Mouse (Mus musculus): ENCODE results near the gene Cnbd2. TPM values are rescaled to one million over a fixed set of nuclear protein-coding genes. Genes with fewer than 3 reads are reported as not detected.
A peak's percentile ranks its signal among the peaks of the same experiment; 100 is the strongest.

The Cnbd2 gene
- polyA plus RNA-seq, 1 experiment from 2014 or later = 2.3 TPM

DNA sequence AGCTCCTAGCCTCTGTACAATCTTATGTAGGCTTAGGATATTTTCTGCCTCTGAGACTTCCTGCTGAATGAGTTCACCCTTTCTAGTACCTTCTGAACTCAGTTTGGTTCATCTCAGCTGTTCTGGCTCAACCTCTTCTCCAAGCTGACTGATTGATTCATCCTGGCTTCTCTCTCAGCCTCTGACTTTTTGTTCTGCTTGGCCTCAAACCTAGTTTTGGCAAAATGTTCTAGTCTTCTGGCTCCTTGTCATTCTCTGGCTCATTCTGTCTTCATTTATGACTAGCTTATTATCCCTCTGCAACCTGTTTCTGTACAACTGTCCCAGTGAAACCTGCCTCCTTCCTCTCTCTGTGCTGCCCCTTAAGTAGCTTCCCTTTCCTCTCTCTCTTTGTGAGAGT, 6.4 kb downstream of the Cnbd2 start:
- no peak for DNase-seq (ENCODE audit: low spot score)
- Histone ChIP-seq H3K9me3 (no peaks in the 10 kb centered on the region), H3K4me1 (peaks cover 1% of the 10 kb centered on the region; the same call in 1 of the 2 replicates), H3K4me3 (no peak overlapping the region), H3K27me3 (ENCODE audit: insufficient read depth, poor library complexity, severe bottlenecking) (no peaks in the 10 kb centered on the region), H3K27ac (no peak overlapping the region), H3K36me3 (peaks cover 13% of the 10 kb centered on the region)

DNA sequence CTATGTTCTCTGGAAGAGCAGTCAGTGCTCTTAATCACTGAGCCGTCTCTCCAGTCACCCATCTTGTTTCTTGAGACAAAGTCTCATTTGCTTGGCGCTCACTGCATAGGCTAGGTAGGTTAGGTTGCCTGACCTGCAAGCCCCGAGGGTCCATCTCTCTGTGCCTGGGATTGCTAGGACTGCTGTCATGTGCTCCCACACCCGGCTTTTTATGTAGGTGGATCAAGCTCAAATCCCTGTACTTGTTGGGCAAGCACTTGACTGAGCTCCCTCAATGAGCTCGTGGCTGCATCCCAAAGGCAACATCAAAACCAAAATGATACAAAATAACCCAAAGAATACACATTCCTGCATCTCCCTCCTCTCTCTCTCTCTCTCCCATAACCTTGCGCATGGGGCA, 9.4 kb downstream of the Cnbd2 start:
- Histone ChIP-seq H3K9me3 (no peaks in the 10 kb centered on the region), H3K36me3 (peaks cover 6% of the 10 kb centered on the region), H3K4me3 (no peak overlapping the region), H3K4me1 (peaks cover 15% of the 10 kb centered on the region), H3K27me3 (ENCODE audit: insufficient read depth, poor library complexity, severe bottlenecking) (no peaks in the 10 kb centered on the region), H3K27ac (no peak overlapping the region)
- whole genome bisulfite sequencing = 85% methylated on average over 6 of the region's 6 CpGs
- DNase-seq (ENCODE audit: low spot score) = no peak

DNA sequence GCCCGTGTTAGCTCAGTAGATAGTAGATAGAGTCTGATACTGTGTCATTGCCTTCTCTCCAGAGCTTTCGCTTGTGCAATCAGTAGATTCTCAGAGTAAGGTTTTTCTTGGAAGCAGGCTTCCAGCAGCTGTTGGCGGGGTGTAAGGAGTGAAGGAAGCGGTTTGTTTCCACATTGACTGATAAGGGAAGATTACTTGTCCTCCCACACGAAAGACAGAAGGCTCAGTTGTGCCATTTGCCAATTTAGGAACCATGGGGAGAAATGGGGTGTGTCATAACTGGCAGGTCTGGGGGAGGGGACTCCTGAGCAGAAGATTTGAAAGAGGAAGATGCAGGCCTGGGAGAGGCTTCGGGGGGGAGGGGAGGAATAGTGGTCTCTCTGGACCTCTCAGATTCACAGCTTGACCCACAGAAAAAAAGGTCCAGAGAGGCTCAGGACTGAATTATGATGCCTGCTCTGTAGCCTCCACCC, 12.1 kb downstream of the Cnbd2 start:
- no peak for DNase-seq (ENCODE audit: low spot score)
- Histone ChIP-seq H3K36me3 (peaks cover 6% of the 10 kb centered on the region), H3K4me1 (peaks cover 15% of the 10 kb centered on the region), H3K27me3 (ENCODE audit: insufficient read depth, poor library complexity, severe bottlenecking) (no peaks in the 10 kb centered on the region), H3K4me3 (peak overlapping the region; percentile 18; the same call in 1 of the 2 replicates), H3K9me3 (no peaks in the 10 kb centered on the region; the same call in 1 of the 2 replicates), H3K27ac (peak overlapping the region; percentile 80)
- 18% methylated on average over 6 of the region's 6 CpGs for WGBS

DNA sequence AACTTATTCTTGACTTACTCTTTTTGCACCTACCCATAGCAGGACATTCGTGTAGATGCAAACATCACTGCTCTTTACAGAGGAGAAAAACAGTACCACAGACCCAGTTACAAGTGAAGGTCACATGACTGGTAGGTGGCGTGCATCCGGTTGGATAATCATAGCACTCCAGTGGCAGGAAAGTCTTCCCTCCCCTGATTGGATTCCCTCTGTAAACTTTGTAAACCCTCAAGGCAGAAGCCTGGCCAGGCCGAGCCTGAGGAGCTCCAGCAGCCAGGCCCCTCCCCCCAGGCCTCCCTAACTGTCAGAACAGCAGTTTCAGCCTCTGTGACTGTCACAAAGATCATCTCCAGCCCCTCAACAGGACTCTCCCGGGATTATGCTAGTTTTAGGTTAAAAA, 12.6 kb downstream of the Cnbd2 start:
- Histone ChIP-seq H3K4me1 (peaks cover 15% of the 10 kb centered on the region), H3K27me3 (ENCODE audit: insufficient read depth, poor library complexity, severe bottlenecking) (no peaks in the 10 kb centered on the region), H3K36me3 (peaks cover 6% of the 10 kb centered on the region), H3K27ac (peak overlapping the region; percentile 80), H3K4me3 (peak overlapping the region; percentile 18; the same call in 1 of the 2 replicates), H3K9me3 (no peaks in the 10 kb centered on the region; the same call in 1 of the 2 replicates)
- 19% methylated on average over 5 of the region's 5 CpGs for WGBS
- DNase-seq (ENCODE audit: low spot score) = peak; percentile 80

DNA sequence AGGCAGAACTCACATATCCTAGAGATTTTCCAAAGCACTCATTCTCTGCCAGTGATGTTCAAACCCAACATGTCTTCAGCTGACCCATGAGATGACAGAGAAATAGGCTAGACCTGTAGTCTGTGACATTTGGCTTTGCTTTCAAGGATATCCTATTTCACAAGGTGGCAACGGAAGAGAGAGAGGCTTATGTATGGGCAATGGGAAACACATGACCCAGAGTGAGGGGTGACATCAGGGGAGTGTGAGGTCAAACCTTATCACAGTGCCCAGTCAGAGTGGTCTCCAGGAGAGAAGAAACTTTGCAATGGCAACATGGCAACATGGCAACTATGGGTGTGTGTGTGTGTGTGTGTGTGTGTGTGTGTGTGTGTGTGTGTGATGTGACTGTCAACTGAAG, 18.6 kb downstream of the Cnbd2 start:
- no peaks in the 10 kb centered on the region; the same call in 1 of the 2 replicates for H3K9me3 ChIP-seq
- DNase-seq (ENCODE audit: low spot score) = no peak
- H3K27me3 ChIP-seq (ENCODE audit: insufficient read depth, poor library complexity, severe bottlenecking) = no peaks in the 10 kb centered on the region
- no peak overlapping the region for H3K27ac ChIP-seq
- no peaks in the 10 kb centered on the region for H3K36me3 ChIP-seq
- WGBS = 76% methylated on average over 1 of the region's 1 CpGs
- H3K4me3 ChIP-seq = no peak overlapping the region
- H3K4me1 ChIP-seq = peaks cover 7% of the 10 kb centered on the region; the same call in 1 of the 2 replicates

DNA sequence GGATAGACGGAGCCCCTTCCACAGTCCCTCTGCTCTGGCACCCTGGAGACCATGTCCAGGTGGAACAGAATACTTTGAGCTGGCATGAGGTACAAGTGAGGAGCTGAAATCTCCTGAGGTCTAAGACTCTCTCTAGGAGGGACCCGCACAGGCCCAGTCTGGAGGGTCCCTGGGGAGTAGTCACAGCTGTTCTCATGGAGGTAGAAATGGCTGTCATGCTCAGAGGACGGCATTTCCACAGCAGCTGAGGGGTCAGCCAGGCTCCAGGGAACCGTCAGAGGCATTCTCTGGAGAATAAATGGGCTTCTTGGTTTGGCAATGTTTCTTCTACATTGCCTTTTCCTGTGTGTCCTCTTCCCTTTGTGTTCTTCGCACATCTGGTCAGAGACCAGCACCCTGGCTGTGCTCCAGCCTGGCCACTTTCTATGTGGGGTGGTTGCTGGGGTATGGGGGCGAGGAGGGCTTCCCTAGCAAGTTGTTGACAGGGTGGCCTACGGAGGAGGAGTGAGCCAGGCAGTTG, 19.4 kb downstream of the Cnbd2 start:
- Histone ChIP-seq H3K4me3 (no peak overlapping the region), H3K4me1 (peaks cover 7% of the 10 kb centered on the region; the same call in 1 of the 2 replicates), H3K27ac (no peak overlapping the region), H3K36me3 (no peaks in the 10 kb centered on the region), H3K27me3 (ENCODE audit: insufficient read depth, poor library complexity, severe bottlenecking) (no peaks in the 10 kb centered on the region), H3K9me3 (no peaks in the 10 kb centered on the region; the same call in 1 of the 2 replicates)
- DNase-seq (ENCODE audit: low spot score) = no peak
- WGBS = 69% methylated on average over 7 of the region's 7 CpGs

DNA sequence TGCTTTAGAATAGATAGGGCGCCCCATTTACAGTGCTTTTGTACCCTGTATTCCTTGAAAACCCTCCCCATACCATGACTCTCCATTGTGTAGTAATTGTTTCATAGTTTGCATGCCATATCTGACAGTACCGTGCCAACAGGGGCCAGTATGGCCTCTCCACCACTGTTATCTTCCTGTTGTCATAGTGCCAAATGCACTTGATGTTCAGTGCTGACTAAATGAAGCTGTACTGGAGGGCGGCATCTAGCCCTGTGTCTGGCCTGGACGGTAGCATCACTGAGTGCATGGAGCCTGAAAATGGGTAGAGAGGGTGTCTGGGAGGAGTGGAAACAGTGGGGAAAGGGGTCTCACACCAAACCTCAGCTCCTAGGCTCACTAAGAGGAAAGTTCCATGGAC, 28.0 kb downstream of the Cnbd2 start:
- Histone ChIP-seq H3K36me3 (no peaks in the 10 kb centered on the region), H3K27ac (no peak overlapping the region), H3K9me3 (no peaks in the 10 kb centered on the region), H3K27me3 (ENCODE audit: insufficient read depth, poor library complexity, severe bottlenecking) (0 out of 2 replicates have a peak, but pooled peaks cover 3% of the 10 kb centered on the region), H3K4me1 (peaks cover 8% of the 10 kb centered on the region), H3K4me3 (no peak overlapping the region)
- no peak for DNase-seq (ENCODE audit: low spot score)
- WGBS = 80% methylated on average over 4 of the region's 4 CpGs

DNA sequence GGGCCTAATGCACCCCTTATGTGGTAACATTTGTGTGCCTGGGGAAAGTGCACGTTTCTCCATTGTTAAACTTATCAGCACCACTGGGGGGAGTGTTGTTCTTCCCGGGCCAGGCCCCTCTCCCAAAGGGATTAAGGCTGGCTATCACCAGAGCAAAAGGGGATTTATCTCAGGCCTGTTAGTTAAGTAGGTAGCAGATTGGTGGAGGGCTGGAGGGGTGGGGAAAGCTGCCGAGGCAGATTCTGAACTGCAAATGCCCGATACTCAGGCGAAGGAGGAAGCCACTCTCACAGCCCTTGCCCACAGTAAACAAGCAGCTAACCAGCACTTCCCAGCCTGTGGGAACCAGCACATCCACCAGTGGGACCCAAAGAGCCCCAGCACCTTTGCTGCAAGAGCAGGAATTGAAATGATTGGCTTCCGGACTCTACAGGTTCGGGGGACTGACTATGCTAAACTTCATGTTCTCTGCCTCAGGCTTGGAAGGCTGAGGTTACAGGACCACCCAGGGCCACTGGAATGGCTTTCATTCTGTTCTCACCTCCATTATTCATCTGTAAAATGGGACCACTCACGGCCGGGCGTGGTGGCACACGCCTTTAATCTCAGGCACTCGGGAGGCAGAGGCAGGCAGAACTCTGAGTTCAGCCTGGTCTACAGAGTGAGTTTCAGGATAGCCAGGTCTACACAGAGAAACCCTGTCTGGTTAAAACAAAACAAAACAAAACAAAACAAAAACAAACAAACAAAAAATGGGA, 32.9 kb downstream of the Cnbd2 start:
- 47% methylated on average over 12 of the region's 12 CpGs for WGBS
- Histone ChIP-seq H3K4me1 (peaks cover 7% of the 10 kb centered on the region), H3K27me3 (ENCODE audit: insufficient read depth, poor library complexity, severe bottlenecking) (0 out of 2 replicates have a peak, but pooled peaks cover 3% of the 10 kb centered on the region), H3K27ac (peak overlapping the region; percentile 56; the same call in 1 of the 2 replicates), H3K4me3 (peak overlapping the region; percentile 12; the same call in 1 of the 2 replicates), H3K36me3 (no peaks in the 10 kb centered on the region), H3K9me3 (no peaks in the 10 kb centered on the region)
- no peak for DNase-seq (ENCODE audit: low spot score)

DNA sequence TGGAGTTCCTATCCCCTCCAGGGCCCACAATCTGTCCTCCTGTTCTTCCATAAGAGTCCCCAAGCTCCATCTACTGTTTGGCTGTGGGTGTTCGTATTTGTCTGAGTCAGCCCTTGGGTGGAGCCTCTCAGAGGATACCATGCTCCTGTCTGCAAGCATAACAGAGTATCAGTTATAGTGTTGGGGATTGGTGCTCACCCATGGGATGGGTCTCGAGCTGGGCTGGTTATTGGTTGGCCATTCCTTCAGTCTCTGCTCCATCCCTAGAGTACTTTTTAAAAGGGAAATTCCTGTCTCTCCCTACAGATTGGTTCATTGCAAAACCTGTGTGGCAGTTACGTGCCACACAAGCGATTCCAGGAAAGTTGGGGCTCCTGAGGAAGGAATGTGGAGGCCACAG, 36.7 kb downstream of the Cnbd2 start:
- H3K9me3 ChIP-seq = no peaks in the 10 kb centered on the region
- H3K4me3 ChIP-seq = no peak overlapping the region
- no peaks in the 10 kb centered on the region for H3K36me3 ChIP-seq
- no peaks in the 10 kb centered on the region for H3K27me3 ChIP-seq (ENCODE audit: insufficient read depth, poor library complexity, severe bottlenecking)
- DNase-seq (ENCODE audit: low spot score) = no peak
- H3K27ac ChIP-seq = no peak overlapping the region
- peaks cover 7% of the 10 kb centered on the region for H3K4me1 ChIP-seq
- WGBS = 72% methylated on average over 4 of the region's 4 CpGs

DNA sequence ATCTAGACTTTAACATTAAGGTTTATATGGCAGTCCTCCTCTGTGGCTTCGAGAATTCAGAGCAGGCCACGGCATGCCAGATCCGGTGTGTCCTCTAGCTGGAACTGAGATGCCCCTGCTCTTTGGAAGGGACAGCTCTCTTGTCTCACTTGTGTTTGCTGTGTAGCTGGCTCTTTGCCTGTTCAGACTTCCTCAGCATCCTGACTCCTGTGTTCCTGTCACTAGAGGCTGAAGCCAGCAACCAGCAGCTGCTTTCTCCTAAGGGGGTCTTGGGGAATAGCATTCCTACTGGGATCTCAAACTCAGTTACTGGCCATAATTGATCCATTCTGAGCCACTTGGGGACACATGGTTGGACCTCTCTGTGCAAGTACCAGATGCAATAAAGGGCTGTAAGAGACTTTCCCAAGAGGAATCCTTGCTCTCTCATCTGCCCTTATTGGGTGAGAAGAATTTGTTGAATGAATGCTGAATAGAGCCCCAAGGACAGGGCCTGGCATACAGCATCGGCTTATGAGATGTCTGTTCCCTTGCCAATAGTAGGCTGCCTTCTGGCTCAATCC, 37.3 kb downstream of the Cnbd2 start:
- H3K27ac ChIP-seq = no peak overlapping the region
- H3K36me3 ChIP-seq = no peaks in the 10 kb centered on the region
- no peak for DNase-seq (ENCODE audit: low spot score)
- peaks cover 7% of the 10 kb centered on the region for H3K4me1 ChIP-seq
- no peak overlapping the region for H3K4me3 ChIP-seq
- WGBS = 81% methylated on average over 4 of the region's 4 CpGs
- no peaks in the 10 kb centered on the region for H3K9me3 ChIP-seq
- H3K27me3 ChIP-seq (ENCODE audit: insufficient read depth, poor library complexity, severe bottlenecking) = no peaks in the 10 kb centered on the region

DNA sequence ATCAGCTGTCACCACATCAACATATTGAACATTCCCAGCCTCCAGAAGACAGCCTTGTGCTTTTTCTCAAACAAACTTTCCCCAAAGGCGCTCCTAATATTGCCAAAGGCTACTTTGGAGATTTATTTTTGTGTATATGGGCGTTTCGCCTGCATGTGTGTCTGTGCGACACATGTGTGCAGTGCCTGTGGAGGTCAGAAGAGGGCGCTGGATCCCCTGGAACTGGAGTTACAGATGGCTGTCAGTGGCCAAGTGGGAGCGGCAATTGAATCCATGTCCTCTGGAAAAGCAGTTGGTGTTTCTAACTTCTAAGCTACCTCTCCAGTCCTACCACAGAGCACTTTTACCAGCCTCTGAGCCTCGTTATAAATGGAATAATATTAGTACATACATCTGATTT, 39.1 kb downstream of the Cnbd2 start:
- no peak overlapping the region for H3K27ac ChIP-seq
- H3K36me3 ChIP-seq = no peaks in the 10 kb centered on the region
- 83% methylated on average over 7 of the region's 7 CpGs for WGBS
- no peak overlapping the region for H3K4me3 ChIP-seq
- no peaks in the 10 kb centered on the region for H3K9me3 ChIP-seq
- no peaks in the 10 kb centered on the region for H3K27me3 ChIP-seq (ENCODE audit: insufficient read depth, poor library complexity, severe bottlenecking)
- H3K4me1 ChIP-seq = no peaks in the 10 kb centered on the region
- DNase-seq (ENCODE audit: low spot score) = no peak

DNA sequence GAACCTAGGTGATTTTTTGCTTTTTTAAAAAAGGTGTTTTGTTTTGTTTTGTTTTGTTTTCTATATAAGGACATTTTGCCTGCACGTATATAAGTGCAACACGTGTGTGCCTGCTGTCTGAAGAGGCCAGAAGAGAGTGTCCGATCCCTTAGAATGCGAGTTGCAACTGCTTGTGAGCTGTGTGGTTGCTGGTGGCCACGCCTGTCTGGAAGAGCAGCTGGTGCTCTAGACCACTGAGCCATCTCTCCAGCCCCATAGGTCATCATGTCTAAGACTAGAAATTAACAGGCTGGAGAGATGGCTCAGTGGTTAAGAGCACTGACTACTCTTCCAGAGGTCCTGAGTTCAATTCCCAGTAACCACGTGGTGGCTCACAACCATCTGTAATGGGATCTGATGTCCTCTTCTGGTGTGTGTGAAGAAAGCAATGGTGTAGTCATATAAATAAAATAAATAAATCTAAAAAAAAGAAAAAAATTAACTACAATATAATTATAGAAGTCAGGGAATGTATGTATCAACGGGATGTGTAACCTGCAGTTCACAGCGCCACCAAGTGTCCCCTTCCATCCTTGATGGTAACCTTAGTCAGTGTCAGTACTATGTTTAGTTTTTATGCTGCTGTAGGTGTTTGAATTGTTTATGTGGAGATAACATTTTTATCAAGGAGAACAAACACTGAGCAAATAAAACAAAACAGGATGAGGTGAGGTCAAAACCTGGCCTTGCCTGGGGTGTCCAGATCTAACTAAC, 40.5 kb downstream of the Cnbd2 start:
- DNase-seq (ENCODE audit: low spot score) = no peak
- Histone ChIP-seq H3K4me3 (no peak overlapping the region), H3K36me3 (no peaks in the 10 kb centered on the region), H3K9me3 (no peaks in the 10 kb centered on the region), H3K27me3 (ENCODE audit: insufficient read depth, poor library complexity, severe bottlenecking) (no peaks in the 10 kb centered on the region), H3K4me1 (no peaks in the 10 kb centered on the region), H3K27ac (no peak overlapping the region)
- WGBS = 76% methylated on average over 8 of the region's 8 CpGs
